Mouse (Mus musculus) liver, postnatal 0 days (tissue): ENCODE data around the gene Trim7. TPM values are rescaled to one million over a fixed set of nuclear protein-coding genes. Genes with fewer than 3 reads are reported as not detected.
A peak's percentile ranks its signal among the peaks of the same experiment; 100 is the strongest.
"Not testable (repeated sequence)": the region's sequence is repeated elsewhere in the genome, so short reads cannot be mapped to it uniquely, and the experiment has no call there.

Experiments used
- ATAC-seq: fragments of 200-750 bp; cut with Nextera tagmentation; 2 replicates; pipeline ENCODE4 v1.8.0; 2017; ENCODE audit warnings: mild to moderate bottlenecking, moderate library complexity
- DNase-seq: peaks from one replicate; pipeline ENCODE4 v3.0.0-alpha.2; 2016
- H3K27ac ChIP-seq: fragments of 300-500 bp; sonication (generic); 2 replicates; pipeline ENCODE4 v1.5.1; 2014; ENCODE audit warnings: antibody characterized with exemption, moderate library complexity, mild to moderate bottlenecking, low read depth
- H3K27me3 ChIP-seq: fragments of 300-500 bp; sonication (generic); 2 replicates; pipeline ENCODE4 v1.6.1; 2014; ENCODE audit warnings: low read length, control low read depth, mixed read lengths; ENCODE audit not compliant: insufficient read depth
- H3K36me3 ChIP-seq: fragments of 300-500 bp; sonication (generic); replicated peaks from 2 replicates; pipeline ENCODE4 v1.6.1; 2014; ENCODE audit warnings: mild to moderate bottlenecking, control low read depth, low read length, moderate library complexity, mixed read lengths; ENCODE audit not compliant: insufficient read depth
- H3K4me1 ChIP-seq: fragments of 300-500 bp; sonication (generic); 2 replicates; pipeline ENCODE4 v1.6.1; 2014; ENCODE audit warnings: antibody characterized with exemption, mild to moderate bottlenecking, control low read depth; ENCODE audit not compliant: insufficient read depth
- H3K4me2 ChIP-seq: fragments of 300-500 bp; sonication (generic); 2 replicates; pipeline ENCODE4 v1.6.1; 2014; ENCODE audit warnings: low read depth, mild to moderate bottlenecking, low read length, moderate library complexity, mixed read lengths
- H3K4me3 ChIP-seq: fragments of 300-500 bp; sonication (generic); 2 replicates; pipeline ENCODE4 v1.5.1; 2014; ENCODE audit warnings: low read depth, low read length
- H3K9ac ChIP-seq: fragments of 300-500 bp; sonication (generic); replicated peaks from 2 replicates; pipeline ENCODE4 v1.6.1; 2014; ENCODE audit warnings: mild to moderate bottlenecking, moderate library complexity
- H3K9me3 ChIP-seq: fragments of 300-500 bp; sonication (generic); 2 replicates; pipeline ENCODE4 v1.6.1; 2016; ENCODE audit warnings: mild to moderate bottlenecking, control low read depth, low read length, mixed read lengths
- CTCF ChIP-seq: sonication (generic); IDR thresholded peaks from 2 replicates; pipeline ENCODE4 v1.5.1; 2016; ENCODE audit warnings: antibody characterized with exemption, low read depth
- EP300 ChIP-seq: IDR thresholded peaks from 2 replicates; pipeline ENCODE4 v1.6.1; 2016; ENCODE audit warnings: antibody characterized with exemption, low read depth, mild to moderate bottlenecking
- WGBS: fragments of 180-500 bp; shearing (Covaris S2); extraction: QIAGEN DNeasy Blood & Tissue Kit; methylation state at CpG from one replicate; pipeline ENCODE4 v1.1.7; 2014; ENCODE audit not compliant: insufficient replicate concordance; 5-methylcytosine and 5-hydroxymethylcytosine counted together
- polyA plus RNA-seq: library from polyadenylated mRNA; unstranded; fragments of >200 nt; fragmentation: Nextera tagmentation; extraction: Ambion mirVana; gene quantifications from 2 replicates; pipeline ENCODE4 v1.2.1, GENCODE M21; 2015

Trim7 gene
- polyA plus RNA-seq, 1 experiment from 2014 or later = 0.48 TPM

DNA sequence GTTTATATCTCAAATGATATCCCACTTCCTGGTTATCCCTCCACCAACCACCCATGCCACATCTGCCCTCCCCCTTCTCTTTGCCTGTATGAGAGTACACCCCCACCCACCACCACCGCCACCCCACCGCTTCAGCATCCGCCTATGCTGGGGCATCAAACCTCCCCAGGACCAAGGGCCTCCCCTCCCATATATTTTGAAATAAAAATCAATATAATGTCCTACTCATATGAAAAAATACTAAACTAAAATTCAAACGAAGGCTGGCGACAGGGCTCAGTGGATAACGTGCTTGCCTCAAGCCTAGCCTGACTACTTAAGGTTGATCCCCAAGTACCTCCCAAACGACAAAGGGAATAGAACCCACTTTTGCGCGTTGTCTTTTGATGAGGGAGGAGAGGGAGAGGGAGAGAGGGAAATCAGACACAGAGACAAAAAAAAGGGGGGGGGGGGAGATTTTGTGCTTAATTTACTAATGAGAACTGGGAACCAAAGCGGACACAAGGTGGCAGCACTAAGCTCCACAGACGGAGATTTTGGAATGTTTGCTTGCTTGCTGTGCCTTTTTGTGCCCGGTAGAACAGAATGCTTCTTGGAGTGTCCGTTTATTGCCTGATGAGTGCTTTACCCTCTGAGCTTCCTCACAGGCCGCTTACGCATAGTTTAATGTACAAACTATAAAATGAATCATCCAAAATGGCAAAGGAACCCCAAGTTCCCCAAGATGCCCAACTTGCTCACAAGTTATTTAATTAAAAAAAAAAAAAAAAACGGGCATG lies 37.4 kb upstream of the Trim7 start:
- 5% methylated on average over 16 of the region's 16 CpGs for WGBS
- Histone ChIP-seq H3K9ac (0 out of 2 replicates have a peak overlapping the region, but pooled peaks have one; percentile 5), H3K4me1 (peaks cover 5% of the 10 kb centered on the region), H3K27ac (peak overlapping the region; percentile 36), H3K36me3 (no peaks in the 10 kb centered on the region), H3K27me3 (no peaks in the 10 kb centered on the region), H3K4me2 (peak overlapping the region; percentile 71), H3K9me3 (no peaks in the 10 kb centered on the region), H3K4me3 (peak overlapping the region; percentile 41)
- TF ChIP-seq CTCF (peak; percentile 83), EP300 (no peak)
- DNase-seq (peak; percentile 82), ATAC-seq (peak; percentile 55)

DNA sequence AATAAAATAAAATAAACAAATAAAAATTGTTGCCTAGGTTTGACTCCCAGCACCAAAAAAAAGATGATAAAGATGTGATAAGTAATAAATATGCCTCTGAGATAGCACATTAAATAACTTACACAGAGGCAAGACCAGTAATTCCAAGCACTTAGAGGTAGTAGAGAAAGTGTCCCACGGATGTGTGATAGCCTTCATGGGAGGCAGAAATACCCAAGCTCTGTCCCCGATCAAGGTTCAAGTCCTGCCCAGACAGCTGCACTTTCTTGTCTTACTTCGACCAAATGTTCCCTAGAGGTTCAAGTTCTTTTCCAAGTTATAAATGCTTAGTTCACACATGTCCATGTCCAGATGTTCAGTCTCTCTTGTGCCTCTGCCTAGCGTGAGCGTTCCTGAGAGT lies 36.7 kb upstream of the Trim7 start:
- no peaks in the 10 kb centered on the region for H3K36me3 ChIP-seq
- no peak overlapping the region for H3K9ac ChIP-seq
- H3K4me2 ChIP-seq = no peak overlapping the region; the same call in 1 of the 2 replicates
- TF ChIP-seq CTCF (no peak), EP300 (no peak)
- WGBS = 84% methylated on average over 5 of the region's 5 CpGs
- DNase-seq (no peak), ATAC-seq (no peak)
- H3K27me3 ChIP-seq = no peaks in the 10 kb centered on the region
- H3K4me3 ChIP-seq = no peak overlapping the region
- peaks cover 5% of the 10 kb centered on the region for H3K4me1 ChIP-seq
- H3K27ac ChIP-seq = no peak overlapping the region
- H3K9me3 ChIP-seq = no peaks in the 10 kb centered on the region

DNA sequence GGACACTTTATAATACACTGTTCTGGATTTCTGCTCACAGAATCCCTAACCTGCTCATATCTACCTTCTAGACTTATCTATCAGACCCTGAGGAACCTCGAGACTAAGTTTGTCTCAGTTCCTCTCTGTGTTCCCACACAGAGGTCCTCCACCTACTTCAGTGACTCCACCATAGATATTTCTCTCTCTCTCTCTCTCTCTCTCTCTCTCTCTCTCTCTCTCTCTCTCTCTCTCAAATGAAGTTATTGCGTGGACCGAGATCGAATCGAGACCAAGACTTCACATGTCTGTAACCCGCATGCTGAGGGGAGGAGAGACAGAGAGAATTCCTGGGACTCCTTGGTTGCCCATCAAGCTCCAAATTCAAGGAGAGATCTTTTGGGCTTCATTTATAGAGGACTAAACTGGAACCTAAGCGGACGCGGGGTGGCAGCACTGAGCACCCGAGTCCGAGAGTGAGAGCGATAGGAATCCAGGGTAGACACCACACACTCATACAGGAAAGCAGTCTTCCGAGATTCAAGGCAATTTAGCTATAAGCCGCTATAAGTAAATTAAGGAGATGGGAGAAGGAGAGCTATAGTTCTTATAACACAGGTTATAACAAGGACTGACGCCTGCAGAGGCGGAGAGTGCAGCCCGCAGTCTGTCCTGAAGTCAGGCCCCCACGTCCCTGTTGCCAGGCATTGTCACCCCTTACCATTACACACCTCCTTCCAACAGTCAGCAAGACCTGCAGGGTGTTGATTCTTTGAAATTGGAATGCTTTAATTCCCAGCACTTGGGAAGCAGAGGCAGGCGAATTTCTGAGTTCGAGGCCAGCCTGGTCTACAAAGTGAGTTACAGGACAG lies 35.7 kb upstream of the Trim7 start:
- Histone ChIP-seq H3K27ac (no peak overlapping the region), H3K36me3 (no peaks in the 10 kb centered on the region), H3K4me1 (peaks cover 5% of the 10 kb centered on the region), H3K9ac (no peak overlapping the region), H3K4me3 (peak overlapping the region; percentile 24), H3K4me2 (peak overlapping the region; percentile 60), H3K9me3 (no peaks in the 10 kb centered on the region), H3K27me3 (no peaks in the 10 kb centered on the region)
- ATAC-seq (peak; percentile 62), DNase-seq (peak; percentile 87)
- WGBS = 15% methylated on average over 20 of the region's 20 CpGs
- TF ChIP-seq CTCF (peak; percentile 94), EP300 (no peak)

GRCm38 (mm10) chr11:48790946-48791345 lies 35.0 kb upstream of the Trim7 start:
- DNase-seq = no peak
- Histone ChIP-seq H3K27me3 (no peaks in the 10 kb centered on the region), H3K4me3 (no peak overlapping the region), H3K9me3 (no peaks in the 10 kb centered on the region), H3K4me2 (peak overlapping the region; percentile 60), H3K9ac (0 out of 2 replicates have a peak overlapping the region, but pooled peaks have one; percentile 5), H3K4me1 (peaks cover 5% of the 10 kb centered on the region), H3K27ac (no peak overlapping the region), H3K36me3 (no peaks in the 10 kb centered on the region)
- 50% methylated on average over 8 of the region's 8 CpGs for WGBS
- ATAC-seq = no peak
- no peak for TF ChIP-seq CTCF

DNA sequence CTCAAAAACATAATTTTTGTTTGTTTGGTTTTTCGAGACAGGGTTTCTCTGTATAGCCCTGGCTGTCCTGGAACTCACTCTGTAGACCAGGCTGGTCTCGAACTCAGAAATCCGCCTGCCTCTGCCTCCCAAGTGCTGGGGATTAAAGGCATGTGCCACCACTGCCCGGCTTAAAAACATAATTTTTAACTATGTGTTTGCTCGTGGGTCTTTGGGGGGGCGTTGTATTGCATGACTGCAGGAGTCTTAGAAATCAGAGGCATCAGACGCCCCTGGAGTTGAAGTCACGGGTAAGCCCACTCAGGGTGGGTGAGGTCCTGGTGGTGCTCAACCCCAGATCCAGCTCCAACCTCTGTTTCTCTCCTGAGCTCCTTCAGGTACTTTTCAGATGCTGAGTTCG lies 34.0 kb upstream of the Trim7 start:
- not testable (repeated sequence) for DNase-seq, H3K4me3 ChIP-seq, H3K27ac ChIP-seq, H3K36me3 ChIP-seq, H3K27me3 ChIP-seq, H3K9me3 ChIP-seq, H3K4me1 ChIP-seq, H3K4me2 ChIP-seq, H3K9ac ChIP-seq, ATAC-seq
- WGBS = 81% methylated on average over 9 of the region's 9 CpGs

DNA sequence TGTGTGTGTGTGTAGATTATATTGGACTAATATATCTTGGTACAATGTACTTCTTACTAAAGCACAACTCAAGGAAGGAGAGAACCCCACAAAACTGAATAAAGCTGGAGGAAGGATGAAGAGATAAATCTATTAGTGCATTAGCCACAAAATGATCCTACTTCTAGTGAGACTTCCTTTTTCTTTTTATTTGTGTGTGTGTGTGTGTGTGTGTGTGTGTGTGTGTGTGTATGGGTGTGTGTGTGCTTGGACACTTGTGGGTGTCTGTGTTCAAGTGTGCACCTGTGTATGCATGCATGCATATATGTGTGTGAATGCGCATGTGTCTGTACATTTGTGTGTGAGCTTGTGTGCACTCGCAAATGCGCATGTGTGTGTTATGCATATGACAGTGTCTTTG lies 32.8 kb upstream of the Trim7 start:
- Histone ChIP-seq H3K9ac (no peak overlapping the region), H3K4me2 (no peak overlapping the region), H3K27me3 (no peaks in the 10 kb centered on the region), H3K9me3 (no peaks in the 10 kb centered on the region), H3K4me1 (peaks cover 16% of the 10 kb centered on the region), H3K36me3 (no peaks in the 10 kb centered on the region), H3K27ac (no peak overlapping the region), H3K4me3 (no peak overlapping the region)
- TF ChIP-seq CTCF (no peak), EP300 (no peak)
- 98% methylated on average over 3 of the region's 3 CpGs for whole genome bisulfite sequencing
- no peak for ATAC-seq
- DNase-seq = no peak
